Mouse (Mus musculus) liver, embryonic 11.5 days (tissue): ENCODE results near the gene Klhl9. TPM values are rescaled to one million over a fixed set of nuclear protein-coding genes. Genes with fewer than 3 reads are reported as not detected.
"Not testable (repeated sequence)": the region's sequence is repeated elsewhere in the genome, so short reads cannot be mapped to it uniquely, and the experiment has no call there.

Experiments
- ATAC-seq: fragments of 200-750 bp; cut with Nextera tagmentation; replicated peaks from 2 replicates; pipeline ENCODE4 v1.8.0; 2017; ENCODE audit warnings: moderate number of reproducible peaks, mild to moderate bottlenecking, moderate TSS enrichment, moderate library complexity; ENCODE audit not compliant: low FRiP score
- DNase-seq: peaks from one replicate; pipeline ENCODE4 v3.0.0-alpha.2; 2017; ENCODE audit warnings: low spot score
- H3K27ac ChIP-seq: fragments of 300-500 bp; sonication (generic); 2 replicates; pipeline ENCODE4 v1.5.1; 2014; ENCODE audit warnings: mild to moderate bottlenecking, low read depth, low read length, control low read depth
- H3K27me3 ChIP-seq: fragments of 300-500 bp; sonication (generic); replicated peaks from 2 replicates; pipeline ENCODE4 v1.6.1; 2014; ENCODE audit warnings: low read length, mixed read lengths; ENCODE audit not compliant: control insufficient read depth, insufficient read depth
- H3K36me3 ChIP-seq: fragments of 300-500 bp; sonication (generic); 2 replicates; pipeline ENCODE4 v1.6.1; 2014; ENCODE audit warnings: mild to moderate bottlenecking, low read length, moderate library complexity, mixed read lengths; ENCODE audit not compliant: control insufficient read depth, insufficient read depth
- H3K4me1 ChIP-seq: fragments of 300-500 bp; sonication (generic); replicated peaks from 2 replicates; pipeline ENCODE4 v1.6.1; 2014; ENCODE audit warnings: low read length, mixed read lengths; ENCODE audit not compliant: control insufficient read depth, insufficient read depth
- H3K4me2 ChIP-seq: fragments of 300-500 bp; sonication (generic); 2 replicates; pipeline ENCODE4 v1.6.1; 2014; ENCODE audit warnings: mild to moderate bottlenecking, control low read depth, moderate library complexity
- H3K4me3 ChIP-seq: fragments of 300-500 bp; sonication (generic); 2 replicates; pipeline ENCODE4 v1.5.1; 2014; ENCODE audit warnings: low read depth, low read length, control low read depth
- H3K9ac ChIP-seq: fragments of 300-500 bp; sonication (generic); 2 replicates; pipeline ENCODE4 v1.6.1; 2014; ENCODE audit warnings: low read depth, low read length, control low read depth
- H3K9me3 ChIP-seq: fragments of 300-500 bp; sonication (generic); 2 replicates; pipeline ENCODE4 v1.6.1; 2016; ENCODE audit warnings: low read length, inconsistent platforms, mixed read lengths; ENCODE audit not compliant: control insufficient read depth
- WGBS: fragments of 180-500 bp; shearing (Covaris S2); extraction: QIAGEN DNeasy Blood & Tissue Kit; methylation state at CpG from one replicate; pipeline ENCODE4 v1.1.7; 2014; 5-methylcytosine and 5-hydroxymethylcytosine counted together
- polyA plus RNA-seq: library from polyadenylated mRNA; unstranded; fragments of >200 nt; fragmentation: Nextera tagmentation; extraction: Ambion mirVana; gene quantifications from 2 replicates; pipeline ENCODE4 v1.2.1, GENCODE M21; 2014

Klhl9 gene
- 65.1 and 72.9 TPM in 2 replicates for polyA plus RNA-seq

DNA sequence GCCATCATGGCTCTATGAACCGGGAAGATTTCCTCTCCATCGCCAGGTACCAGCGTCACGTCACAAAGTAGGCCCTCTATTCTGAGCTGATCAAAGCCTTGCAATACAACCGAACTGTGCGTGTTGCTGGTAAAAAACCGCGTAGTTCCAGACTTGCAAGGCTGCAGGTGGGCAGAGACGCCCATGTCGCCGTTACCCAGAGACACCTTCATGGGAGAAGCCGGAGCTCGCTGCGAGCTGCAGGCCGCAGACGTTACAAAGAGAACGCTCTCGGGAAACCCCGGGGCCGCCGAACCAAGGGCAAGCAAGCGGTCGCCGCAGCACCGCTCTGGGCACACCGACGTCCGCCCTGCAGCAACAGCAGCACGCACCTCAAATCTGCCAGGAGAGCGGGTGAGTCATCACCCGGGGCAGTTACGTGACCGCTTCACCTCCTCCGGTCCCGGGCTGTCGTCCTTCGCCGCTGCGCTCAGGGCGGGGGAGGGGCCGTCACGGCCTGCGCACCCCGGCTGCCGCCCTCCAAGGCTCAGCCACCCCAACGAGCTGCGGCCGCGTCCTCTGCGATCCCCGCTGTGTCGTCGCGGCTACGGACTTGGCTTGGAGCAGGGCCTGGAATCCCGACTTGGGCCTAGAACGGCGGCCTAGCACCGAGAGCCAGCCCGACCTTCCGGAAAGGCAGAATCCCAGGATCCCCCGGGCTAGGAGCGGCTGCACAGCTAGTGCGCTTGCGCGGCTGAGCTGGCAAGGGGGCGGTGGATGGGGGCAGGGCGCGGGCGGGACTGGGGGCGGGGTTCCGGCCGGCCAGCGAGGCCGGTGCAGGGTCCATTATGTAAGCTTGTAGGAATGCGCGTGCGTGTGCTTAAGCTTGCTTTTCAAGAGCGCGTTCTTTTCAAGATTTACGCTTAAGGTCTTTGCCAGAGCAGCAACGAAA is at the start of gene Klhl9, which contains the start of gene Gm26566:
TSS of gene Klhl9 (minus strand) at position 675 of the 931 bp plus-strand sequence.
TSS of gene Gm26566 (plus strand) at position 15 of the 931 bp plus-strand sequence.
- Histone ChIP-seq H3K27ac (peak within 1 kb of the TSS; percentile 94), H3K27me3 (no peaks in the 10 kb centered on the region), H3K4me2 (peak within 1 kb of the TSS; percentile 73), H3K9ac (peak within 1 kb of the TSS; percentile 96), H3K9me3 (no peaks in the 10 kb centered on the region), H3K4me1 (peaks cover 21% of the 10 kb centered on the region), H3K36me3 (peaks cover 13% of the 10 kb centered on the region; the same call in 1 of the 2 replicates), H3K4me3 (peak within 1 kb of the TSS; percentile 90)
- under 1% methylated on average over 79 of the region's 82 CpGs for WGBS
- ATAC-seq (peak; percentile 97), DNase-seq (peak; percentile 93)

DNA sequence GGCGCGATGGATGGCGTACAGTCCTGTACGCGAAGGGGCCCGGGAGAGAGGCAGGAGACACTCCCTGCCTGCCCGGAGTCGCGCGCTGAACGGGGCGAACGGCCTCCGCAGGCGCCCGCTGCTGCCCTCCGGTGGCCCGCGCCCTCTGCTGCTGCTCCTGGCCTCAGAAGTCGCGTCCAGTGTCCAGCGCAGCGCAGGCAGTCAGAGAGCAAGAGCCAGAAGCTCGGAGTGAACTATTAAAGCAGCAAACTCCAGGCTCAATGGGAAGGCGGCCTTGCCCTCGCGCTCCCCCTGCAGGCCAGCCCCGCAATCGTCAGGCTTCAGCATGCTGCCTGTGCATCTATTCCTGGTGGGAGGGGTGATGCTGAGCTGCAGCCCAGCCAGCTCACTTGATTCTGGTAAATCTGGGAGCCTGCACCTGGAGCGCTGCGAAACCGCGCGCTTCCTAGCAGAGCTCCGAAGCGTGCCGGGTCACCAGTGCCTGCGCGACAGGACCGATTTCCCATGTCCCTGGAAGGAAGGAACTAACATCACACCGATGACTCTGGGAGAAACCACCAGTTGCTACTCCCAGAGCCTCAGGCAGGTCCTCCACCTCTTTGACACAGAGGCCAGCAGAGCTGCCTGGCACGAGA is 41.2 kb upstream of the Klhl9 start:
- not testable (repeated sequence) for H3K4me1 ChIP-seq, H3K9ac ChIP-seq, ATAC-seq, H3K27ac ChIP-seq, H3K36me3 ChIP-seq, H3K9me3 ChIP-seq, H3K27me3 ChIP-seq
- Histone ChIP-seq H3K4me2 (peak overlapping the region; percentile 57), H3K4me3 (peak overlapping the region; percentile 38)
- DNase-seq, result peak; percentile 55
- WGBS, result 5% methylated on average over 26 of the region's 42 CpGs

DNA sequence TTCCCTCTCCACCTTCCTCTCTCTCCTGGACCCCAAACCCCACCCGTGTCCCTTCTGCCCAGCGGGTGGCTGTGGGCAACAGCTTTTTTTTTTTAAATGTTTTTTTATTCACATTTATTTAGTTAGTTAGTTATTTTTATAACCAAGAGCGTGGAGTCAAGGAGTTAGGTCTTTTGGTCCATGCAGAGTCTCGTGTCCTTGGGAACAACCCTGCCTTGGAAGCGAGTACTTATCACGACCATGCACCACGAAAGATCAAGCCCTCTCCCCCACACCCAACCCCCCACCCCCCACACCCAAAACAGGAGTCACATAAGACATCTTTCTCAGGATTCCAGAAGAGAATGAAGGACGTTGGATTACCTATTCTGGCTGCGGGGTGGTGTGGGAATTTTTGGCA is 40.1 kb upstream of the Klhl9 start:
- not testable (repeated sequence) for H3K9ac ChIP-seq, H3K36me3 ChIP-seq, DNase-seq, H3K4me3 ChIP-seq, H3K4me1 ChIP-seq, H3K4me2 ChIP-seq, H3K27me3 ChIP-seq, H3K9me3 ChIP-seq, ATAC-seq, H3K27ac ChIP-seq
- 36% methylated on average over 8 of the region's 9 CpGs for WGBS

DNA sequence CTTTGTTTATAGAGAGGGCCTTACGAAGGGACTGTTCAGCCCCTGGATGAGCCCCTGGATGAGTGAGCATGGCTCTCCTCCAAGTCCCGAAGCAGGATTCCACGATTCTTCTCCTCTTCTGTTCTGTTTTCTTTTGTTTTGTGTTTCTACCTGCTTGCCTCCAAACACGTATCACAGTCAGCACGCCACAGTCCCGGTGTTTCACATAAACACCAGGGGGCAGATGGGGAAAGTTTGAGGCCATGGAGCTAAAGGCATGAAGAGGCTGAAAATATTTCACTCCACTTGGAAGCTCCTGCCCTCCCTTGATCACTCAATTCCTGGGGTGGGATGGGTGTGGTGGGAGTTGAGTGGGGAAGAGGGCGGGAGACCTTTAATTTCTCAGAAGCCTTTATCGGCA is 39.5 kb upstream of the Klhl9 start:
- not testable (repeated sequence) for H3K9me3 ChIP-seq, H3K4me2 ChIP-seq, H3K9ac ChIP-seq, H3K4me1 ChIP-seq, DNase-seq, H3K4me3 ChIP-seq, H3K27me3 ChIP-seq, H3K27ac ChIP-seq, H3K36me3 ChIP-seq, ATAC-seq
- 55% methylated on average over 6 of the region's 8 CpGs for WGBS

DNA sequence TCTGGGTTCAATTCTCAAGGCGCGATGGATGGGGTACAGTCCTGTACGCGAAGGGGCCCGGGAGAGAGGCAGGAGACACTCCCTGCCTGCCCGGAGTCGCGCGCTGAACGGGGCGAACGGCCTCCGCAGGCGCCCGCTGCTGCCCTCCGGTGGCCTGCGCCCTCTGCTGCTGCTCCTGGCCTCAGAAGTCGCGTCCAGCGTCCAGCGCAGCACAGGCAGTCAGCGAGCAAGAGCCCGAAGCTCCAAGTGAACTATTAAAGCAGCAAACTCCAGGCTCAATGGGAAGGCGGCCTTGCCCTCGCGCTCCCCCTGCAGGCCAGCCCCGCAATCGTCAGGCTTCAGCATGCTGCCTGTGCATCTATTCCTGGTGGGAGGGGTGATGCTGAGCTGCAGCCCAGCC is 38.2 kb upstream of the Klhl9 start:
- not testable (repeated sequence) for H3K9me3 ChIP-seq, ATAC-seq, H3K9ac ChIP-seq, H3K4me1 ChIP-seq, H3K27me3 ChIP-seq, H3K36me3 ChIP-seq, H3K27ac ChIP-seq
- peak; percentile 43 for DNase-seq
- WGBS, result under 1% methylated on average over 20 of the region's 28 CpGs
- Histone ChIP-seq H3K4me2 (peak overlapping the region; percentile 51), H3K4me3 (peak overlapping the region; percentile 37)

DNA sequence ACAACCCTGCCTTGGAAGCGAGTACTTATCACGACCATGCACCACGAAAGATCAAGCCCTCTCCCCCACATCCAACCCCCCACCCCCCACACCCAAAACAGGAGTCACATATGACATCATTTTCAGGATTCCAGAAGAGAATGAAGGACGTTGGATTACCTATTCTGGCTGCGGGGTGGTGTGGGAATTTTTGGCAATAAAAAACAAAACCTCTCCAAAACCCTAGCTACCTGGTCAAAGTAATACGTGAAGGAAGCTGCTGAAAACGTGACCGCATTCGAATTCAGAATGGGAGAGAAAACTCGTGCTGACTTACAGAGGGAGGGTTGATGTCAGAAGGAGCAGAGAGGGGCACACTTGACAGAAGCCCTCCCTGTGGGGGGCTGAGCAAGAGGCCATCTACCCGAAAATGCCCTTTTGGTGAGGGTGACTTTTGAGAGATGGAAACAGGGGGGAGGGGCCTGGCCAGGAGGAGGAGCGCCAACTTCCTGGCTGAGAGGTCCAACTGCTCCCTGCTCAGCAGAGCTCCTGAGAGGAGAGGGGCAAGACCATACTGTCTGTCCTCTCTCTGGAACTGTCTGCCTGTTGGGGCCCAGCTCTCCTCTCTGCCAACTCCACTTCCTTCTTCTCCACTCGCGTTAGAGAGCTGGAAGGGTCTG is 37.5 kb upstream of the Klhl9 start, which contains the start of gene Gm13283:
TSS of gene Gm13283 (plus strand) at position 510 of the 659 bp plus-strand sequence.
- not testable (repeated sequence) for H3K27me3 ChIP-seq, DNase-seq, H3K9ac ChIP-seq, H3K4me1 ChIP-seq, H3K9me3 ChIP-seq, ATAC-seq, H3K27ac ChIP-seq, H3K36me3 ChIP-seq
- 19% methylated on average over 11 of the region's 14 CpGs for WGBS
- Histone ChIP-seq H3K4me2 (peak within 1 kb of the TSS; percentile 51), H3K4me3 (peak within 1 kb of the TSS; percentile 37)

DNA sequence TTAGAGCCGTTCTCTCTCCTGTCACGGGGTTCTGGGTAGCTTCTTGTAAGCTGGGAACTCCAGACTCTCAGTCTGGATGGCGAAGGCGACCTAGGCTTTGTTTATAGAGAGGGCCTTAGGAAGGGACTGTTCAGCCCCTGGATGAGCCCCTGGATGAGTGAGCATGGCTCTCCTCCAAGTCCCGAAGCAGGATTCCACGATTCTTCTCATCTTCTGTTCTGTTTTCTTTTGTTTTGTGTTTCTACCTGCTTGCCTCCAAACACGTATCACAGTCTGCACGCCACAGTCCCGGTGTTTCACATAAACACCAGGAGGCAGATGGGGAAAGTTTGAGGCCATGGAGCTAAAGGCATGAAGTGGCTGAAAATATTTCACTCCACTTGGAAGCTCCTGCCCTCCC is 36.5 kb upstream of the Klhl9 start:
- not testable (repeated sequence) for H3K27ac ChIP-seq, H3K4me1 ChIP-seq, DNase-seq, H3K4me2 ChIP-seq, H3K9ac ChIP-seq, H3K36me3 ChIP-seq, H3K27me3 ChIP-seq, ATAC-seq, H3K9me3 ChIP-seq, H3K4me3 ChIP-seq
- 86% methylated on average over 9 of the region's 9 CpGs for WGBS

DNA sequence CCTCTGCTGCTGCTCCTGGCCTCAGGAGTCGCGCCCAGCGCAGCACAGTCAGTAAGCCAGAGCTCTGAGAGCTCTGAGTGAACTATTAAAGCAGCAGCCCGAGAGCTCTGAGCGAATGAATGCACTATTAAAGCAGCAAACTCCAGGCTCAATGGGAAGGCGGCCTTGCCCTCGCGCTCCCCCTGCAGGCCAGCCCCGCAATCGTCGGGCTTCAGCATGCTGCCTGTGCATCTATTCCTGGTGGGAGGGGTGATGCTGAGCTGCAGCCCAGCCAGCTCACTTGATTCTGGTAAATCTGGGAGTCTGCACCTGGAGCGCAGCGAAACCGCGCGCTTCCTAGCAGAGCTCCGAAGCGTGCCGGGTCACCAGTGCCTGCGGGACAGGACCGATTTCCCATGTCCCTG is 35.4 kb upstream of the Klhl9 start:
- DNase-seq (peak; percentile 79), ATAC-seq (peak; percentile 100)
- WGBS, result under 1% methylated on average over 16 of the region's 21 CpGs
- H3K27me3 ChIP-seq, H3K4me1 ChIP-seq, H3K9me3 ChIP-seq, H3K36me3 ChIP-seq: not testable (repeated sequence)
- H3K9ac ChIP-seq, result peak overlapping the region; percentile 71
- H3K4me2 ChIP-seq, result peak overlapping the region; percentile 75
- H3K27ac ChIP-seq, result peak overlapping the region; percentile 90
- H3K4me3 ChIP-seq, result peak overlapping the region; percentile 58
